Mouse (Mus musculus) inflammation-experienced regulatory T-cells, adult 16 weeks (primary cell): ENCODE measurements around the gene Prps2. TPM values are rescaled to one million over a fixed set of nuclear protein-coding genes. Genes with fewer than 3 reads are reported as not detected.

Experiments used
- polyA plus RNA-seq: library from polyadenylated mRNA; unstranded; fragments of 100-300 nt; shearing (Covaris generic); gene quantifications from one replicate; pipeline ENCODE4 v1.2.1, GENCODE M21; 2017

The Prps2 gene
- 79.8 TPM for polyA plus RNA-seq

DNA sequence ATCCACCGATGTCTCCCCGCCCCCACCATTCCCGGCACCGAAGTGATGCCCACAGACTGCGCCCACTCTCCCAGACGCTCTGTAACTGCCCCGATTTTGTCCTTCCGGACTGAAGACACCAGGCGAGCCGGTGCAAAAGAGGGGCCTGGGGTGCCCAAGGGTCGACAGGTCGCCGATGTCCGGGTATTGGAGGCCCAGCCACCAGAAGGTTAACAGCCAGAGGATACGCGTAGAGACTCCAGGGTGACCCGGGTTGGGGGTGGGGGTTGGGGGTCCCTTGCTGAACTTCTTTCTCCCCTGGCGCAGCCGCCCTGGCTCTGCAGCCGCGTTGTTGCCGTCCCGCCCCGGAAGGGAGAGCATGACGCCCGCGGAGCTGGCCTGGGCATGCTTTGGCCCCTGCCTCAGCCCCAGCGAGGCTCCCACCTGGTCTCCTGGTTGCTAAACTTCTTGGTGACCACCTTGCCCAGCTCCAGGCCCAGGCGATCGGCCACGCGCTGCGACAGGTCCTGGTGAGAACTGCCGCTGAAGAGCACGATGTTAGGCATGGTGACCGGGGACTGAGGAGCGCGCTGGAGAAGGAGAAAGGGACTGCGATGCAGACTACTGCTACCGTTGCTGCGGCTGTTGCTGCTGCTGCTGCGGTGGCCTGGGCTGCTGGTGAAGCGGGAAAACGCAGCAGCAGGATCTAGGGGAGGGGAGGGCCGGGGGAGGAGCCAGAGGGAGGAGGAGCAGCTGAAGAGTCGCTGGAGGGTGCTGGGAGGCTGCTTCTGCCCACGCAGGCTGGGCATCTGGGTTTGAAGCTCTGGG, at the start of gene Prps2:
TSS of gene Prps2 (minus strand) at position 703 of the 807 bp plus-strand sequence.

GRCm38 (mm10) chrX:167330399-167330798, 52.1 kb downstream of the Prps2 start, which contains the start of gene Tlr7:
TSS of gene Tlr7 (minus strand) at chrX:167330558.

Other genes starting within 250 kb of the Prps2 start
- 16,634 TPM for gene Tmsb4x, start 173.4 kb downstream of the Prps2 start, polyA plus RNA-seq
- gene Tlr8, start 118.4 kb downstream of the Prps2 start, polyA plus RNA-seq: 0.39 TPM
- gene Tlr7, start 52.2 kb downstream of the Prps2 start, polyA plus RNA-seq: 15.2 TPM